Mouse (Mus musculus) hindbrain, embryonic 14.5 days (tissue): ENCODE results near the gene Jam2. TPM values are rescaled to one million over a fixed set of nuclear protein-coding genes. Genes with fewer than 3 reads are reported as not detected.
A peak's percentile ranks its signal among the peaks of the same experiment; 100 is the strongest.

Experiments
- ATAC-seq: fragments of 200-750 bp; cut with Nextera tagmentation; 2 replicates; pipeline ENCODE4 v1.8.0; 2017; ENCODE audit warnings: moderate number of reproducible peaks, mild to moderate bottlenecking, moderate TSS enrichment, moderate library complexity; ENCODE audit not compliant: low FRiP score
- DNase-seq: peaks from one replicate; pipeline ENCODE4 v3.0.0-alpha.2; 2015; ENCODE audit warnings: low spot score
- H3K27ac ChIP-seq: fragments of 300-500 bp; sonication (generic); 2 replicates; pipeline ENCODE4 v1.5.1; 2014; ENCODE audit warnings: mild to moderate bottlenecking, moderate library complexity
- H3K27me3 ChIP-seq: fragments of 300-500 bp; sonication (generic); 2 replicates; pipeline ENCODE4 v1.6.1; 2014; ENCODE audit warnings: mild to moderate bottlenecking, low read length, mixed read lengths; ENCODE audit not compliant: control insufficient read depth, insufficient read depth
- H3K36me3 ChIP-seq: fragments of 300-500 bp; sonication (generic); replicated peaks from 2 replicates; pipeline ENCODE4 v1.6.1; 2014; ENCODE audit not compliant: control insufficient read depth, insufficient read depth
- H3K4me1 ChIP-seq: fragments of 300-500 bp; sonication (generic); replicated peaks from 2 replicates; pipeline ENCODE4 v1.6.1; 2014; ENCODE audit warnings: antibody characterized with exemption, low read length, mixed read lengths; ENCODE audit not compliant: control insufficient read depth, insufficient read depth
- H3K4me2 ChIP-seq: fragments of 300-500 bp; sonication (generic); replicated peaks from 2 replicates; pipeline ENCODE4 v1.6.1; 2014; ENCODE audit warnings: mild to moderate bottlenecking, moderate library complexity
- H3K4me3 ChIP-seq: fragments of 300-500 bp; sonication (generic); replicated peaks from 2 replicates; pipeline ENCODE4 v1.5.1; 2014; ENCODE audit warnings: mild to moderate bottlenecking, low read length
- H3K9ac ChIP-seq: fragments of 300-500 bp; sonication (generic); 2 replicates; pipeline ENCODE4 v1.6.1; 2014
- H3K9me3 ChIP-seq: fragments of 300-500 bp; sonication (generic); 2 replicates; pipeline ENCODE4 v1.6.1; 2016; ENCODE audit warnings: low read length; ENCODE audit not compliant: control insufficient read depth
- WGBS: fragments of 180-500 bp; shearing (Covaris S2); extraction: QIAGEN DNeasy Blood & Tissue Kit; methylation state at CpG from one replicate; pipeline ENCODE4 v1.1.7; 2014; 5-methylcytosine and 5-hydroxymethylcytosine counted together
- polyA plus RNA-seq: library from polyadenylated mRNA; unstranded; fragments of >200 nt; fragmentation: Nextera tagmentation; extraction: Ambion mirVana; gene quantifications from 2 replicates; pipeline ENCODE4 v1.2.1, GENCODE M21; 2014

The Jam2 gene
- polyA plus RNA-seq = 33.9 and 34.0 TPM in 2 replicates

DNA sequence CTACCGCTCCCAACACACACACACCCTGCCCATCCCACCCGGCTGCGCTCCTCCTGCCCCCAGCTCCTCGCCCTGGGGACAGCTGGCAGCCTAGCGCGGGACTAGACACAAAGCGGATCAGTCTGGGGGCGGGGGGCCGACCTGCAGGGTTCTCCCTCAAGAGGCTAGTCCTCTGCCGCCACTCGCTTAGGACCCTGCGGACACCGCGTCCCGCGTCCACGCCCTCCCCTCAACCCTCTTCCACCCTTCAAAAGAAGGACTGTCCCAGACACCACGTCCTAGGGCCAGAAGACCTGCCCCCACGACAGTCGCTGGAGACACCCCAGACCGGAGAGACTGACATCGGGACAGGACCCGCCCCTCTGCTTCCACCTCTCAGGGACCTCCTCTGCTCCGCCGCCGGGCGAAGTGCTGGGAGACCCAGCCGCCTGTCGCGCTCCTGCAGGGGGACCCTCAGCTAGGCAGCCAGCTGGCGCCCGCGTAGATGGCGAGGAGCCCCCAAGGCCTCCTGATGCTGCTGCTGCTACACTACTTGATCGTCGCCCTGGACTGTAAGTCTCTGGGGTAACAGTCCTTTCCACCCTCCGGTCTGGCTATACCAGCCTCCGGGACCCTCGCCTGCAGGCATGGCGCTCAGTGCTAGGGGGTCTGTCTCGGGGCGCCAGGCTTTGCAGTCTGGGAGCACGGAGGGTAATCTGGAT, at the start of gene Jam2:
Gene Jam2 (plus strand): TSS at position 121 of the 701 bp plus-strand sequence.
- H3K4me3 ChIP-seq = peak within 1 kb of the TSS; percentile 67
- peak; percentile 61 for DNase-seq
- no peaks in the 10 kb centered on the region for H3K9me3 ChIP-seq
- WGBS = under 1% methylated on average over 38 of the region's 43 CpGs
- peak within 1 kb of the TSS; percentile 87 for H3K4me2 ChIP-seq
- H3K4me1 ChIP-seq = peaks cover 13% of the 10 kb centered on the region; the same call in 1 of the 2 replicates
- no peaks in the 10 kb centered on the region for H3K36me3 ChIP-seq
- ATAC-seq = peak; percentile 88
- no peaks in the 10 kb centered on the region for H3K27me3 ChIP-seq
- peak within 1 kb of the TSS; percentile 82 for H3K27ac ChIP-seq
- H3K9ac ChIP-seq = peak within 1 kb of the TSS; percentile 74

DNA sequence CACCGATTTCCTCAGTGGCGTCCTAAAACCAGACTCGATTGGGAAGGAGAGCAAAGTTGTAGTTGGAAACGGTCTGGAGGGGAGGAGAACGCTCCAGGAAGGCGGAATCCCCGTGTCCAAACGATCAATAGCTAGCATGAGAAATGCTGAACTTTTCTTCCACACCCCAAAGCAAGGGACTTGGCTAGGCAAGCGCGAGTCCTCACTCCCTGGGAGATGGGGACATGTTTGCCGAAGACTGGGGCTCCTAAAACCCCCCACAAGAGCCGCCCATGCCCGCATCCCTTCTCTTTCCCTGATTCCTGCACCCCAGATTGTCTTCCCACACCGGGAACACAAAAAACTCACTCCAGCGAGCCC, 39.1 kb upstream of the Jam2 start:
- peak overlapping the region; percentile 64 for H3K4me2 ChIP-seq
- peak; percentile 51 for ATAC-seq
- no peaks in the 10 kb centered on the region for H3K9me3 ChIP-seq
- DNase-seq = no peak
- peaks cover 24% of the 10 kb centered on the region for H3K36me3 ChIP-seq
- under 1% methylated on average over 15 of the region's 15 CpGs for WGBS
- 0 out of 2 replicates have a peak overlapping the region, but pooled peaks have one; percentile 33 for H3K27ac ChIP-seq
- H3K4me1 ChIP-seq = peaks cover 10% of the 10 kb centered on the region; the same call in 1 of the 2 replicates
- H3K4me3 ChIP-seq = peak overlapping the region; percentile 56
- H3K27me3 ChIP-seq = no peaks in the 10 kb centered on the region
- peak overlapping the region; percentile 67 for H3K9ac ChIP-seq

DNA sequence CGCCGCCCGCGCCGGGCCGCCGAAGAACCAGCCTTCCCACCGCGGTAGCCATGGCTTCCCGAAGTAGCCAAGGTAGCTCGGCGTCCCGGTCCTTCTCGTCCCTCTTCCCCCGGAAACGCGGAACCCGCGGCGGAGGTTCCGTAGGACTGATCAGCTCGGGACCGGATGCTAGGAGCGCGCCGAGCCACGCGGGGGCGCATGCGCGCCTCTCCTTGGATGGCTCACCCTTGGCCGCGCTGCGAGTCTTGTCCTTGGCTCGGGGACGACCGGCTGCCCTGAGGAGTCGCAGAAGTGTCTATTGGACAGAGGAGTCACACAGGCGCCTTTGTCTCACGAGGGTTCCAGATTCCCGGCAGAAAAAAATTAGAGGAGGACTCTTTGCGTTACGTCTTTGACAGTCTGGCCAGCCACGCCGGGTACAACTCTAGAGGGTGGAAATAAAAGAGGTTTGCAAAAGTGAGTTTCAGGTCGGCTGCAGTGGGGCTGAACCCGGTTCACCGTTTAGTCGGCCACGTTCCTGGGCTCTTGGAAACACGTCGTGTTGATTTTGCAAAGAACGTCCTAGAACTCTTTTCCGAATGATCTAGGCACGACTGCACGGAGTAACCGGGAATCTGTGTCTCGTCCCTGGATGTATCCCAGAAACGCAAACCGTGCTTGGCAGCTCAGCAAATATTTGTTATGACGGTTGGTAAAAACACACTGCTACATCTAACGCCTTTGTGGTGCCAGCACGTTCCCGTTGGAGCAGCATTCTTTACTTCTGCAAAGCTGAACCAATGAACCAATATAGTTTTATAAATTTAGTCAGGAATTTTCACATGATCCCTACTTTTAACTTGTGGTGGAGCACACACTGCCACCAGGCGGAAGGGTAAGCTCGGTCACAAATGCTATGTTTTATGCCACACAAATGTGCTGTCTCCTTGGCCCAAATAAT, 38.5 kb upstream of the Jam2 start, which contains the start of gene Mrpl39:
Gene Mrpl39 (minus strand): TSS at position 577 of the 940 bp plus-strand sequence.
- peaks cover 18% of the 10 kb centered on the region; the same call in 1 of the 2 replicates for H3K36me3 ChIP-seq
- peak within 1 kb of the TSS; percentile 67 for H3K9ac ChIP-seq
- peaks cover 10% of the 10 kb centered on the region; the same call in 1 of the 2 replicates for H3K4me1 ChIP-seq
- peak within 1 kb of the TSS; percentile 56 for H3K4me3 ChIP-seq
- DNase-seq (peak; percentile 100), ATAC-seq (peak; percentile 99)
- 2% methylated on average over 59 of the region's 66 CpGs for WGBS
- H3K9me3 ChIP-seq = no peaks in the 10 kb centered on the region
- H3K4me2 ChIP-seq = peak within 1 kb of the TSS; percentile 64
- peak within 1 kb of the TSS; percentile 64 for H3K27ac ChIP-seq
- H3K27me3 ChIP-seq = no peaks in the 10 kb centered on the region

DNA sequence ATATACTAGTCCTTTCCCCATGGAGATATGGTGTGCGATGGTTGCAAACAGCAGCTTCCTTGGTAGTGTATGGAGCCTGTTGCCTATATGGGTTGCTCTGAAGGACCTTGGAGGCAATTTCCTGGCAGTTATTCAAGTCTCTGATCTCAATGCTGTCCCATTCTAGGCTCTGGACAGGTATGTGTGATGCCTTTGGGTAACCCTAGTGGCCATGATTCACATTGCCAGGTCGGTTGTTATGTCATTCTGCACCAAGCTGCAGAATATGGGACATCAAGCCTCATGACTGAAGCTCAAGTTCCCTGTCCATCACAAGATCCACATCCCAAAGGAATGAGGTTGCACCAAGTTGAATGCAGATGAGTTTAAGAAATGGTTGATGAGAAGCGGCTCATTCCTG, 36.6 kb upstream of the Jam2 start:
- Histone ChIP-seq H3K4me1 (peaks cover 10% of the 10 kb centered on the region; the same call in 1 of the 2 replicates), H3K27me3 (no peaks in the 10 kb centered on the region), H3K36me3 (0 out of 2 replicates have a peak, but pooled peaks cover under 1% of the 10 kb centered on the region), H3K4me2 (no peak overlapping the region), H3K9ac (no peak overlapping the region), H3K4me3 (no peak overlapping the region), H3K27ac (no peak overlapping the region), H3K9me3 (no peaks in the 10 kb centered on the region)
- WGBS = 80% methylated on average over 3 of the region's 3 CpGs
- ATAC-seq (no peak), DNase-seq (no peak)

DNA sequence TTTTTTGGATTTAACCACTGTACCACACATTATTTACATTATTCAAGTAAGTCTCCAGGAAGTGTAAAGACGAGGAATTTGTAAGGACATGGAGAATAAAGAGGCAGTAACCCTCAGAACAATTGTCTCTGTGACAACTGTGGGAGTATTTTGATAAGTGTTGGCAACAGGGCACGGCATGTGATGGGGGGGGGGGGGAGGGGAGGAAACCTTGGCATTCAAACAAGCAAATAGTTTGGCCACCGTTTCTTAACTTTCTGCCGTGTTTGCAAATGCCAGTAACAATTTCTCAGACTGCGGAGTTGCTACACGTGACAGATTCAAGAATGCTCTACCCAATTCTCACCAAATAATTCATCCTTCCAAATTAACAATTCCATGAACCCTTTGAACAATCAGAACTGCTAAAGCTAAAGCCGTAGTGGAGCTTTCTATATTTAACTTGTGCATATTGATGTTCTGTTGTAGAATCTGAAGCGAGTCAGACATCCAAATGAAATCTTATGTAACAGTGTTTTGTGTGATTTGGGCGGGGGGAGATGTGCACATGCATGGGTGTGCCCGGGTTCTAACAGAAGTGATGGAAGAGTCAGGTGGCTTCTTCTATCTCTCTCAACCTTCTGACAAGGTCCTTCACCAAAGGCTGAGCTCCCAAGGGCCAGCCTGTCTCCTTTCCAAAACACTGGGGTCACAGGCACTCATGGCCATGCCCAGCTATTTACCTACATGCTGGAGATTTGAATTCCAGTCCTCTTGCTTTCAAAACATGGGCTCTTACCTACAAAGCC, 29.0 kb upstream of the Jam2 start:
- H3K4me2 ChIP-seq = no peak overlapping the region
- H3K27ac ChIP-seq = no peak overlapping the region
- 60% methylated on average over 10 of the region's 10 CpGs for WGBS
- no peaks in the 10 kb centered on the region for H3K9me3 ChIP-seq
- H3K36me3 ChIP-seq = no peaks in the 10 kb centered on the region
- no peak overlapping the region for H3K9ac ChIP-seq
- ATAC-seq (peak; percentile 48; the same call in 1 of the 2 replicates), DNase-seq (no peak)
- H3K27me3 ChIP-seq = no peaks in the 10 kb centered on the region
- no peak overlapping the region for H3K4me3 ChIP-seq
- H3K4me1 ChIP-seq = no peaks in the 10 kb centered on the region

DNA sequence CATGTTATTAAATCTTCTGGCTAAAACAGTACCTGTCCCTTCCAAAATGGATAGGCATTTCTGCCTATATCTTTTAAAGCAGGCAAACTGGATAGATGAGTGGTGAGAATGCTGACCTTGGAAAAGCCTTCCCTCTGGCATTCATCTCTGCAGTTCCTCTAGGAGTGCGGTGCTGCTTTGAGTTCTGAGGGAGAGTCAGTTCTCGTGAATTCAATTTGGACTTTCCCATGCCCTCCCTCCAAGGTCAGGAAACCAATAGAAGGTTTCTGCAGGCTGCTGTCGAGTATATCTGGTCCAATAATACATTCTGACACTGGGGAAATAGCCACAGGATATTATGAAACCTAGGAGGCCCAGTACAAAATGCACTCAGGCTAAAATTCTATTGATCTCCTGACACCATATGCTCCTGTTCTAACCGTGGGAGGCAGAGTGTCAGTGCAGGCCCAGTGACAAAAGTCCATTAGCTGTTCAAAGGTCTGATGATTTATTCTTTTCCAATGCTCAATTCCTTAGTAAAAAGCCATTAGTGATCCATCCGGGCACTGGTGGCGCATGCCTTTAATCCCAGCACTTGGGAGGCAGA, 28.1 kb upstream of the Jam2 start:
- 67% methylated on average over 6 of the region's 6 CpGs for WGBS
- DNase-seq (no peak), ATAC-seq (no peak)
- H3K27ac ChIP-seq = no peak overlapping the region
- H3K9ac ChIP-seq = no peak overlapping the region
- H3K4me2 ChIP-seq = no peak overlapping the region
- H3K36me3 ChIP-seq = no peaks in the 10 kb centered on the region
- H3K4me3 ChIP-seq = no peak overlapping the region
- H3K4me1 ChIP-seq = no peaks in the 10 kb centered on the region
- H3K9me3 ChIP-seq = no peaks in the 10 kb centered on the region
- H3K27me3 ChIP-seq = no peaks in the 10 kb centered on the region

DNA sequence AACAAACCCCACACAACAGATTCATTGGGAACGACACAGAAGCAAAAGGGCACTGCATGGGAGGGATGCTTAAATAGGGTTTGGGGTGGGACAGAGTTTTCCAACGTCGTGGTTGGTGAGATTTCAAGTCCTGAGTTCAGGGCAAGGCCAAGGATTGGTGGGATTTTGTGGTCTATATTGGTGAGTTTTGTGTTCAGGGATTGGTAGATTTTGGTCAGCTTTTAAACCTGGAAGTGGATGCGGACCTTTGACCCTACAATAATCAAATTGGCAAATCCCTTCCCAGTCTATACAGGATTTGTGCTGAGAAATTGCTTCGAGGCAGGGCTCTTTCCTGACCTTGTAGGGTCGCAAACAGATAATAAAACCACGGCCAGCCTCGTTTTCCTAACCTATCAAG, 6.0 kb upstream of the Jam2 start:
- H3K4me3 ChIP-seq = no peak overlapping the region
- no peaks in the 10 kb centered on the region for H3K27me3 ChIP-seq
- 0 out of 2 replicates have a peak, but pooled peaks cover 6% of the 10 kb centered on the region for H3K4me1 ChIP-seq
- no peak for DNase-seq
- H3K4me2 ChIP-seq = no peak overlapping the region
- H3K9ac ChIP-seq = no peak overlapping the region
- ATAC-seq = no peak
- no peak overlapping the region for H3K27ac ChIP-seq
- WGBS = 91% methylated on average over 8 of the region's 8 CpGs
- no peaks in the 10 kb centered on the region for H3K9me3 ChIP-seq
- H3K36me3 ChIP-seq = no peaks in the 10 kb centered on the region

DNA sequence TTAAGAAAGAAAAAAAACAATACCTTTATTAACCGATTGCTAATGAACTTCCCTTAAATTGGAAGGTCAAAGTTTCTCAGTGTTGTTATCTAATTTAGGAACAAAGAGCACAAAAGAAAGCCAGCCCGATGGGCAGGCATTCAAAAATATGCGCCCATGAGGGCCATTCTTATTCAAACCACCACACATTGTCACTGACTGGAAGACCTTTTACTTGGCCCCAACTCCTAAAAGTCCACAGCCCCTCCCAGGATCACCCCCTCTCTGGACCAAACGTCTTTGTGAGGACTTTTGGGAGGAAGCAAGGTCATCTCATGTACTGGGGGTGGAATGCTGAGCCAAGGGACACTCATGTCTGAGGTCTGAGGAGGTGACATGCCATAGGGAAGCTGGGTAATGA, 4.7 kb upstream of the Jam2 start:
- Histone ChIP-seq H3K4me3 (no peak overlapping the region), H3K27me3 (no peaks in the 10 kb centered on the region), H3K27ac (no peak overlapping the region), H3K4me1 (peaks cover 13% of the 10 kb centered on the region; the same call in 1 of the 2 replicates), H3K9me3 (no peaks in the 10 kb centered on the region), H3K9ac (no peak overlapping the region), H3K36me3 (no peaks in the 10 kb centered on the region), H3K4me2 (no peak overlapping the region)
- DNase-seq = no peak
- ATAC-seq = no peak
- whole genome bisulfite sequencing = 40% methylated on average over 4 of the region's 4 CpGs
